Mouse (Mus musculus): ENCODE measurements around the gene Trim13. TPM values are rescaled to one million over a fixed set of nuclear protein-coding genes. Genes with fewer than 3 reads are reported as not detected.
"Not testable (repeated sequence)": the region's sequence is repeated elsewhere in the genome, so short reads cannot be mapped to it uniquely, and the experiment has no call there.

Gene Trim13
- polyA plus RNA-seq, 1 experiment = 8.7 TPM

- Histone ChIP-seq H3K27ac (ENCODE audit: control insufficient read depth, insufficient read depth, low read depth, low read length, poor library complexity) (no peak overlapping the region), H3K4me3 (replicated peaks; ENCODE audit: control insufficient read depth, low read depth, low read length) (no peak overlapping the region), H3K4me1 (ENCODE audit: control insufficient read depth, insufficient read depth, low read length) (peaks cover 2% of the 10 kb centered on the region; the same call in 1 of the 2 replicates)
- 86% methylated on average over 8 of the region's 8 CpGs for WGBS
- TF ChIP-seq POLR2A (IDR thresholded peaks at IDR 0.05; ENCODE audit: borderline replicate concordance, control insufficient read depth, low read depth, low read length) (no peak), CTCF (IDR thresholded peaks at IDR 0.05; ENCODE audit: control insufficient read depth, insufficient read depth, low read length) (no peak)
These were observed 5.2 kb downstream of the Trim13 start for GRCm38 (mm10) chr14:61603069-61603755.

GRCm38 (mm10) chr14:61604081-61604480 lies 6.0 kb downstream of the Trim13 start:
- no peak for TF ChIP-seq POLR2A (IDR thresholded peaks at IDR 0.05; ENCODE audit: borderline replicate concordance, control insufficient read depth, low read depth, low read length)
- TF ChIP-seq CTCF (IDR thresholded peaks at IDR 0.05; ENCODE audit: control insufficient read depth, insufficient read depth, low read length) = no peak
- WGBS = 81% methylated on average over 3 of the region's 3 CpGs
- peaks cover 2% of the 10 kb centered on the region; the same call in 1 of the 2 replicates for H3K4me1 ChIP-seq (ENCODE audit: control insufficient read depth, insufficient read depth, low read length)
- H3K27ac ChIP-seq (ENCODE audit: control insufficient read depth, insufficient read depth, low read depth, low read length, poor library complexity) = no peak overlapping the region
- H3K4me3 ChIP-seq (replicated peaks; ENCODE audit: control insufficient read depth, low read depth, low read length) = no peak overlapping the region

DNA sequence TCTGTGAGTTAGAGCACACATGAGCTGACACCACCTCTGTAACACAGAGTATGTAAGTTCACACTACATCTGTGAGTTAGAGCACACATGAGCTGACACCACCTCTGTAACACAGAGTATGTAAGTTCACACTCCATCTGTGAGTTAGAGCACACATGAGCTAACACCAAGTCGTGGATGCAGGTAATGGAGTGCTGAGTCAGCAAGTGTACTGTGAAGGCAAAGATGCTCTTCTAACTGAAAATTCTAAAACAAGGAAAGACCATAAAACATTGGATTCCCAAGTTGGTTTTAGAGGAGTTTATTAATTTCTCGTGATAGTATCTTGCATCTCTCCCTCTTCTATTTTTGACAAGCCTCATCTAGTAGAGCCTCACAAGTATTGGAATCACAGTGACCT lies 8.0 kb downstream of the Trim13 start:
- H3K27ac ChIP-seq (ENCODE audit: control insufficient read depth, insufficient read depth, low read depth, low read length, poor library complexity); H3K4me1 ChIP-seq (ENCODE audit: control insufficient read depth, insufficient read depth, low read length); H3K4me3 ChIP-seq (replicated peaks; ENCODE audit: control insufficient read depth, low read depth, low read length): not testable (repeated sequence)
- 87% methylated on average over 2 of the region's 2 CpGs for WGBS

- no peak within 1 kb of the TSS for H3K4me3 ChIP-seq (replicated peaks; ENCODE audit: control insufficient read depth, low read depth, low read length)
- WGBS = 68% methylated on average over 3 of the region's 3 CpGs
- H3K27ac ChIP-seq (ENCODE audit: control insufficient read depth, insufficient read depth, low read depth, low read length, poor library complexity) = no peak within 1 kb of the TSS
- TF ChIP-seq POLR2A (IDR thresholded peaks at IDR 0.05; ENCODE audit: borderline replicate concordance, control insufficient read depth, low read depth, low read length) (no peak), CTCF (IDR thresholded peaks at IDR 0.05; ENCODE audit: control insufficient read depth, insufficient read depth, low read length) (no peak)
- H3K4me1 ChIP-seq (ENCODE audit: control insufficient read depth, insufficient read depth, low read length) = no peaks in the 10 kb centered on the region
These were observed 9.1 kb downstream of the Trim13 start, which contains the start of gene Kcnrg for GRCm38 (mm10) chr14:61607157-61607556. Gene Kcnrg, plus strand, starts transcription at chr14:61607457.

DNA sequence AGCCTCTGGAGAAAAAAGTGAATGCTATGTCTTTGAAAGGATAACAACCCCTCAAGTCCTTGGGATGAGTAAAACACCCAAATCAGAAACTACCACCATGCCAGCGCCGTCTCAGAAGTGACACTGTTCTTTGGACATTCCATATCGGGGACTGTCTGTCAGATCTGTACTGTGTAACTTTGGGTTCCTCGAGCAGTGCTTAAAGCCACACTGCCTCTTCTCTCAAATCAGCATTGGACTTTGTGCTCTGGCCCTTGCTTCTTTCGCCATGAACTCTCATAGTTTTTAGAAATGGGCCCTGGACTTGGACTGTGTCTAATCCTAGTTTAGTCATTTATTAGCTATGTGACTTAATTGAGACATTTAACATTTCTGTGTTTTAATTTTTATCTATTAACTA lies 13.7 kb downstream of the Trim13 start:
- Histone ChIP-seq H3K27ac (ENCODE audit: control insufficient read depth, insufficient read depth, low read depth, low read length, poor library complexity) (no peak overlapping the region), H3K4me1 (ENCODE audit: control insufficient read depth, insufficient read depth, low read length) (no peaks in the 10 kb centered on the region), H3K4me3 (replicated peaks; ENCODE audit: control insufficient read depth, low read depth, low read length) (no peak overlapping the region)
- TF ChIP-seq CTCF (IDR thresholded peaks at IDR 0.05; ENCODE audit: control insufficient read depth, insufficient read depth, low read length) = no peak
- TF ChIP-seq POLR2A (IDR thresholded peaks at IDR 0.05; ENCODE audit: borderline replicate concordance, control insufficient read depth, low read depth, low read length) = no peak
- WGBS = 92% methylated on average over 5 of the region's 5 CpGs

- no peak for TF ChIP-seq POLR2A (IDR thresholded peaks at IDR 0.05; ENCODE audit: borderline replicate concordance, control insufficient read depth, low read depth, low read length)
- no peak for TF ChIP-seq CTCF (IDR thresholded peaks at IDR 0.05; ENCODE audit: control insufficient read depth, insufficient read depth, low read length)
- Histone ChIP-seq H3K4me3 (replicated peaks; ENCODE audit: control insufficient read depth, low read depth, low read length) (no peak overlapping the region), H3K27ac (ENCODE audit: control insufficient read depth, insufficient read depth, low read depth, low read length, poor library complexity) (no peak overlapping the region), H3K4me1 (ENCODE audit: control insufficient read depth, insufficient read depth, low read length) (no peaks in the 10 kb centered on the region)
- WGBS = 83% methylated on average over 2 of the region's 2 CpGs
These were observed 15.3 kb downstream of the Trim13 start for GRCm38 (mm10) chr14:61613319-61613718.

GRCm38 (mm10) chr14:61620371-61620770 lies 22.3 kb downstream of the Trim13 start:
- H3K4me1 ChIP-seq (ENCODE audit: control insufficient read depth, insufficient read depth, low read length) = no peaks in the 10 kb centered on the region
- no peak overlapping the region for H3K4me3 ChIP-seq (replicated peaks; ENCODE audit: control insufficient read depth, low read depth, low read length)
- TF ChIP-seq POLR2A (IDR thresholded peaks at IDR 0.05; ENCODE audit: borderline replicate concordance, control insufficient read depth, low read depth, low read length) (no peak), CTCF (IDR thresholded peaks at IDR 0.05; ENCODE audit: control insufficient read depth, insufficient read depth, low read length) (no peak)
- no peak overlapping the region for H3K27ac ChIP-seq (ENCODE audit: control insufficient read depth, insufficient read depth, low read depth, low read length, poor library complexity)
- 44% methylated on average over 2 of the region's 2 CpGs for WGBS

DNA sequence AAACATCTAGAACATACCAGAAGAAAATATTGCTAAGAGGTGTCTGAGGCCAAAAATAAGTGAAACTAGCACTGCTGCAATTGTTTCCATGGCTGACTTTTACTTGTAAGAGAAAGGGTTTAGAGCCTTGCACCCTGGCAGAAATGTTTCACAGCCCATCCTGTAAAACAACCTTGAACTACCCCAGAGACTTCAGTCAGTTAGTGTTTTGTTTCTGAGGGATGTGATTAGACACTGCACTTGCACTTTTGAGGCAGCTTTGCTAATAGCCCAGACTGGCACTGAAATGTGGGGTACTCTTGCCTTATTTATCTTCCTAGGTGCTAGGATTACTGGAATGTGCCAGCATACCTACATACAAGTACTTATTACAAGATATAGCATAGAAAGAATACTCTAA lies 37.9 kb downstream of the Trim13 start:
- Histone ChIP-seq H3K4me1 (ENCODE audit: control insufficient read depth, insufficient read depth, low read length) (no peaks in the 10 kb centered on the region), H3K4me3 (replicated peaks; ENCODE audit: control insufficient read depth, low read depth, low read length) (no peak overlapping the region), H3K27ac (ENCODE audit: control insufficient read depth, insufficient read depth, low read depth, low read length, poor library complexity) (no peak overlapping the region)
- TF ChIP-seq POLR2A (IDR thresholded peaks at IDR 0.05; ENCODE audit: borderline replicate concordance, control insufficient read depth, low read depth, low read length) (no peak), CTCF (IDR thresholded peaks at IDR 0.05; ENCODE audit: control insufficient read depth, insufficient read depth, low read length) (no peak)

DNA sequence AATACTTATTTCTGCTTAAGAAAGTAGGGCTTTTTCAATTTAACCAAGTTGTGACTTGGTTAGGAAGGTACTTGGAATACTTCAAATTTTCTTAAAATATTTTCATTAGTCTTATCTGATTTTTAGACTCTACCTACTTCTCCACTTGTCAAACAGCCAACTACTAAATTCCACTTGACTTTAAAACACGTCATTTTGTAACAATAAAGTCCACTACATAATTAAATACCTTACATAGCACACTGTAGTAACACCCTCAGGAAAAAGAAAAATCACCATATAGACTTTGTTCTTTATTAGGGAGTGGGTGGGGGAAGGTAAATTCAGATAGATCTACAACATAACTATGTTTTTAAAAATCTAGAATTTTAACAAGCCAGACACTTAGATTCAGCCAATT lies 44.6 kb downstream of the Trim13 start:
- Histone ChIP-seq H3K27ac (ENCODE audit: control insufficient read depth, insufficient read depth, low read depth, low read length, poor library complexity) (no peak overlapping the region), H3K4me1 (ENCODE audit: control insufficient read depth, insufficient read depth, low read length) (no peaks in the 10 kb centered on the region), H3K4me3 (replicated peaks; ENCODE audit: control insufficient read depth, low read depth, low read length) (no peak overlapping the region)
- 70% methylated on average over 1 of the region's 1 CpGs for WGBS
- TF ChIP-seq CTCF (IDR thresholded peaks at IDR 0.05; ENCODE audit: control insufficient read depth, insufficient read depth, low read length) = no peak
- no peak for TF ChIP-seq POLR2A (IDR thresholded peaks at IDR 0.05; ENCODE audit: borderline replicate concordance, control insufficient read depth, low read depth, low read length)
